Mouse (Mus musculus) midbrain, embryonic 14.5 days (tissue): ENCODE data around the gene Trp53bp1. TPM values are rescaled to one million over a fixed set of nuclear protein-coding genes. Genes with fewer than 3 reads are reported as not detected.

Experiments
- ATAC-seq: fragments of 200-750 bp; cut with Nextera tagmentation; 2 replicates; pipeline ENCODE4 v1.8.0; 2017; ENCODE audit warnings: moderate number of reproducible peaks, moderate library complexity; ENCODE audit not compliant: low FRiP score, low TSS enrichment
- DNase-seq: peaks from one replicate; pipeline ENCODE4 v3.0.0-alpha.2; 2015
- H3K27ac ChIP-seq: fragments of 300-500 bp; sonication (generic); replicated peaks from 2 replicates; pipeline ENCODE4 v1.5.1; 2014; ENCODE audit warnings: mild to moderate bottlenecking, low read depth, low read length, moderate library complexity
- H3K27me3 ChIP-seq: fragments of 300-500 bp; sonication (generic); 2 replicates; pipeline ENCODE4 v1.6.1; 2014; ENCODE audit warnings: low read length, control low read depth, mixed read lengths; ENCODE audit not compliant: control insufficient read depth, insufficient read depth
- H3K36me3 ChIP-seq: fragments of 300-500 bp; sonication (generic); 2 replicates; pipeline ENCODE4 v1.6.1; 2014; ENCODE audit warnings: low read length, control low read depth; ENCODE audit not compliant: control insufficient read depth, insufficient read depth
- H3K4me1 ChIP-seq: fragments of 300-500 bp; sonication (generic); 2 replicates; pipeline ENCODE4 v1.6.1; 2014; ENCODE audit warnings: mild to moderate bottlenecking, antibody characterized with exemption, low read length, control low read depth; ENCODE audit not compliant: control insufficient read depth, insufficient read depth
- H3K4me2 ChIP-seq: fragments of 300-500 bp; sonication (generic); 2 replicates; pipeline ENCODE4 v1.6.1; 2014; ENCODE audit warnings: mild to moderate bottlenecking, low read length, moderate library complexity
- H3K4me3 ChIP-seq: fragments of 300-500 bp; sonication (generic); replicated peaks from 2 replicates; pipeline ENCODE4 v1.5.1; 2014; ENCODE audit warnings: low read depth, low read length
- H3K9ac ChIP-seq: fragments of 300-500 bp; sonication (generic); replicated peaks from 2 replicates; pipeline ENCODE4 v1.6.1; 2014; ENCODE audit warnings: mild to moderate bottlenecking, low read length, moderate library complexity
- H3K9me3 ChIP-seq: fragments of 300-500 bp; sonication (generic); 2 replicates; pipeline ENCODE4 v1.6.1; 2016; ENCODE audit warnings: low read length, control low read depth, mixed read lengths; ENCODE audit not compliant: control insufficient read depth
- WGBS: fragments of 180-500 bp; shearing (Covaris S2); extraction: QIAGEN DNeasy Blood & Tissue Kit; methylation state at CpG from one replicate; pipeline ENCODE4 v1.1.7; 2014; 5-methylcytosine and 5-hydroxymethylcytosine counted together
- polyA plus RNA-seq: library from polyadenylated mRNA; unstranded; fragments of >200 nt; fragmentation: Nextera tagmentation; extraction: Ambion mirVana; gene quantifications from 2 replicates; pipeline ENCODE4 v1.2.1, GENCODE M21; 2014

The Trp53bp1 gene
- polyA plus RNA-seq, 1 experiment from 2014 or later, result 193 TPM

- DNase-seq (peak; percentile 11), ATAC-seq (no peak)
- Histone ChIP-seq H3K27ac (no peak overlapping the region), H3K9me3 (no peaks in the 10 kb centered on the region), H3K4me3 (no peak overlapping the region), H3K27me3 (no peaks in the 10 kb centered on the region), H3K4me2 (no peak overlapping the region), H3K9ac (no peak overlapping the region), H3K36me3 (peaks cover 92% of the 10 kb centered on the region), H3K4me1 (no peaks in the 10 kb centered on the region)
- 88% methylated on average over 2 of the region's 2 CpGs for WGBS
These were observed 48.2 kb downstream of the Trp53bp1 start for GRCm38 (mm10) chr2:121223010-121223409.

- Histone ChIP-seq H3K36me3 (peaks cover 88% of the 10 kb centered on the region), H3K9me3 (no peaks in the 10 kb centered on the region), H3K9ac (no peak overlapping the region), H3K4me3 (no peak overlapping the region), H3K4me1 (no peaks in the 10 kb centered on the region), H3K27me3 (no peaks in the 10 kb centered on the region), H3K4me2 (no peak overlapping the region), H3K27ac (no peak overlapping the region)
- ATAC-seq (no peak), DNase-seq (no peak)
These were observed 51.2 kb downstream of the Trp53bp1 start for GRCm38 (mm10) chr2:121219994-121220393.

- peaks cover 88% of the 10 kb centered on the region for H3K36me3 ChIP-seq
- no peak overlapping the region for H3K4me2 ChIP-seq
- no peak overlapping the region for H3K27ac ChIP-seq
- no peaks in the 10 kb centered on the region for H3K27me3 ChIP-seq
- no peak for DNase-seq
- no peaks in the 10 kb centered on the region for H3K4me1 ChIP-seq
- no peak overlapping the region for H3K9ac ChIP-seq
- ATAC-seq, result no peak
- no peak overlapping the region for H3K4me3 ChIP-seq
- no peaks in the 10 kb centered on the region for H3K9me3 ChIP-seq
These were observed 52.0 kb downstream of the Trp53bp1 start for GRCm38 (mm10) chr2:121219177-121219576.

- Histone ChIP-seq H3K4me3 (no peak overlapping the region), H3K4me1 (no peaks in the 10 kb centered on the region), H3K27ac (no peak overlapping the region), H3K36me3 (peaks cover 93% of the 10 kb centered on the region), H3K9ac (no peak overlapping the region), H3K27me3 (no peaks in the 10 kb centered on the region), H3K4me2 (no peak overlapping the region), H3K9me3 (no peaks in the 10 kb centered on the region)
- ATAC-seq (no peak), DNase-seq (no peak)
- WGBS, result 93% methylated on average over 3 of the region's 3 CpGs
These were observed 56.7 kb downstream of the Trp53bp1 start for GRCm38 (mm10) chr2:121214491-121214890.

- H3K4me2 ChIP-seq, result no peak overlapping the region
- H3K4me1 ChIP-seq, result no peaks in the 10 kb centered on the region
- no peaks in the 10 kb centered on the region for H3K27me3 ChIP-seq
- WGBS, result 84% methylated on average over 3 of the region's 3 CpGs
- DNase-seq (no peak), ATAC-seq (no peak)
- no peak overlapping the region for H3K9ac ChIP-seq
- no peak overlapping the region for H3K4me3 ChIP-seq
- H3K9me3 ChIP-seq, result no peaks in the 10 kb centered on the region
- peaks cover 98% of the 10 kb centered on the region for H3K36me3 ChIP-seq
- no peak overlapping the region for H3K27ac ChIP-seq
These were observed 64.7 kb downstream of the Trp53bp1 start for GRCm38 (mm10) chr2:121206541-121206940.

GRCm38 (mm10) chr2:121204276-121204675 lies 66.9 kb downstream of the Trp53bp1 start:
- no peak for DNase-seq
- WGBS, result 97% methylated on average over 17 of the region's 17 CpGs
- ATAC-seq, result no peak
- Histone ChIP-seq H3K4me3 (no peak overlapping the region), H3K9ac (no peak overlapping the region), H3K4me1 (no peaks in the 10 kb centered on the region), H3K36me3 (peaks cover 99% of the 10 kb centered on the region), H3K27me3 (no peaks in the 10 kb centered on the region), H3K4me2 (no peak overlapping the region), H3K9me3 (no peaks in the 10 kb centered on the region), H3K27ac (no peak overlapping the region)

GRCm38 (mm10) chr2:121195466-121195865 lies 75.7 kb downstream of the Trp53bp1 start:
- WGBS, result 92% methylated on average over 9 of the region's 9 CpGs
- no peak for DNase-seq
- ATAC-seq, result no peak
- no peak overlapping the region for H3K9ac ChIP-seq
- H3K36me3 ChIP-seq, result peaks cover 99% of the 10 kb centered on the region
- H3K9me3 ChIP-seq, result no peaks in the 10 kb centered on the region
- no peak overlapping the region for H3K4me2 ChIP-seq
- no peak overlapping the region for H3K4me3 ChIP-seq
- H3K27me3 ChIP-seq, result no peaks in the 10 kb centered on the region
- H3K27ac ChIP-seq, result no peak overlapping the region
- no peaks in the 10 kb centered on the region for H3K4me1 ChIP-seq

GRCm38 (mm10) chr2:121188530-121188929 lies 82.7 kb downstream of the Trp53bp1 start:
- H3K36me3 ChIP-seq, result peaks cover 94% of the 10 kb centered on the region
- H3K27ac ChIP-seq, result no peak overlapping the region
- no peaks in the 10 kb centered on the region for H3K9me3 ChIP-seq
- H3K4me1 ChIP-seq, result no peaks in the 10 kb centered on the region
- WGBS, result 82% methylated on average over 1 of the region's 1 CpGs
- no peak overlapping the region for H3K4me2 ChIP-seq
- no peak overlapping the region for H3K9ac ChIP-seq
- DNase-seq (peak; percentile 12), ATAC-seq (no peak)
- H3K4me3 ChIP-seq, result no peak overlapping the region
- H3K27me3 ChIP-seq, result no peaks in the 10 kb centered on the region

- Histone ChIP-seq H3K27ac (no peak overlapping the region), H3K36me3 (peaks cover 64% of the 10 kb centered on the region), H3K4me1 (no peaks in the 10 kb centered on the region), H3K27me3 (no peaks in the 10 kb centered on the region), H3K4me2 (no peak overlapping the region), H3K9ac (no peak overlapping the region), H3K9me3 (no peaks in the 10 kb centered on the region), H3K4me3 (no peak overlapping the region)
- DNase-seq (no peak), ATAC-seq (no peak)
- WGBS, result 97% methylated on average over 7 of the region's 7 CpGs
These were observed 87.1 kb downstream of the Trp53bp1 start for GRCm38 (mm10) chr2:121184142-121184541.
